Mouse (Mus musculus): Measurements from ENCODE around the gene Mylk4. TPM values are rescaled to one million over a fixed set of nuclear protein-coding genes. Genes with fewer than 3 reads are reported as not detected.

Mylk4 gene
- total and polyA plus RNA-seq, 2 experiments from 2014 or later: 0.11 TPM; not detected in 1

- Histone ChIP-seq H3K36me3 (ENCODE audit: insufficient read depth, low read length) (no peaks in the 10 kb centered on the region), H3K4me2 (ENCODE audit: low read depth, low read length) (no peak overlapping the region), H3K27ac (no peak overlapping the region), H3K27me3 (ENCODE audit: insufficient read depth, low read length) (no peaks in the 10 kb centered on the region), H3K4me3 (ENCODE audit: low read length) (no peak overlapping the region), H3K4me1 (ENCODE audit: insufficient read depth, low read length) (no peaks in the 10 kb centered on the region), H3K9ac (replicated peaks; ENCODE audit: low read length) (no peak overlapping the region), H3K9me3 (ENCODE audit: low read length) (no peaks in the 10 kb centered on the region)
- peak; percentile 8 for DNase-seq (ENCODE audit: low spot score)
- no peak for TF ChIP-seq CTCF (IDR thresholded peaks at IDR 0.05; ENCODE audit: low read depth)
- peak; percentile 67 for ATAC-seq
- 39% methylated on average over 10 of the region's 10 CpGs for WGBS
Measured at GRCm38 (mm10) chr13:32706651-32707288, 77.0 kb downstream of the Mylk4 start.

DNA sequence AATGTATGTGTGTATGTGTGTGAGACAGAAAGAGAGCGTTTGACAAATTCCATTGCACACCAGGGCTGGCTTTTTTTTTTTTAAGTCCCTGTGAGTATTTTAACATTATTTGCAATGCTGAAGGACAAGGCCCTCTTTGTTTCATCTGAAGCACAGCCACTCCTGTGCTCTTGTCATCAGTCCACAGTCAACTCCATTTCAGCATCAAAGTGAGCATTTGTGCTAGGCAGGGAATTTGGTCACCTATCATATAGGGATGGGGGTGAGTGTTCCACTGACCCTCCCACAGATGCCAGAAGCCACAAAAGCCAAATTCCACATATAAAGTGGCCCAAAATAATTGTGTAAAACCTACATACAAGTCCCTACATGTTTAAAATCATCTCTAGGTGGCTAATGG is 78.4 kb downstream of the Mylk4 start:
- H3K4me1 ChIP-seq (ENCODE audit: insufficient read depth, low read length): no peaks in the 10 kb centered on the region
- no peak overlapping the region for H3K4me3 ChIP-seq (ENCODE audit: low read length)
- no peaks in the 10 kb centered on the region for H3K36me3 ChIP-seq (ENCODE audit: insufficient read depth, low read length)
- H3K9me3 ChIP-seq (ENCODE audit: low read length): no peaks in the 10 kb centered on the region
- H3K4me2 ChIP-seq (ENCODE audit: low read depth, low read length): no peak overlapping the region
- DNase-seq (ENCODE audit: low spot score) (no peak), ATAC-seq (no peak)
- no peaks in the 10 kb centered on the region for H3K27me3 ChIP-seq (ENCODE audit: insufficient read depth, low read length)
- H3K9ac ChIP-seq (replicated peaks; ENCODE audit: low read length): no peak overlapping the region
- TF ChIP-seq CTCF (IDR thresholded peaks at IDR 0.05; ENCODE audit: low read depth): no peak
- no peak overlapping the region for H3K27ac ChIP-seq
- 41% methylated on average over 1 of the region's 1 CpGs for WGBS

- Histone ChIP-seq H3K27ac (no peak overlapping the region), H3K4me3 (ENCODE audit: low read length) (no peak overlapping the region), H3K4me2 (ENCODE audit: low read depth, low read length) (no peak overlapping the region), H3K9ac (replicated peaks; ENCODE audit: low read length) (no peak overlapping the region), H3K9me3 (ENCODE audit: low read length) (no peaks in the 10 kb centered on the region), H3K4me1 (ENCODE audit: insufficient read depth, low read length) (no peaks in the 10 kb centered on the region), H3K27me3 (ENCODE audit: insufficient read depth, low read length) (no peaks in the 10 kb centered on the region), H3K36me3 (ENCODE audit: insufficient read depth, low read length) (no peaks in the 10 kb centered on the region)
- DNase-seq (ENCODE audit: low spot score) (no peak), ATAC-seq (no peak)
- no peak for TF ChIP-seq CTCF (IDR thresholded peaks at IDR 0.05; ENCODE audit: low read depth)
- WGBS: 66% methylated on average over 2 of the region's 2 CpGs
Measured at GRCm38 (mm10) chr13:32704911-32705310, 78.8 kb downstream of the Mylk4 start.

DNA sequence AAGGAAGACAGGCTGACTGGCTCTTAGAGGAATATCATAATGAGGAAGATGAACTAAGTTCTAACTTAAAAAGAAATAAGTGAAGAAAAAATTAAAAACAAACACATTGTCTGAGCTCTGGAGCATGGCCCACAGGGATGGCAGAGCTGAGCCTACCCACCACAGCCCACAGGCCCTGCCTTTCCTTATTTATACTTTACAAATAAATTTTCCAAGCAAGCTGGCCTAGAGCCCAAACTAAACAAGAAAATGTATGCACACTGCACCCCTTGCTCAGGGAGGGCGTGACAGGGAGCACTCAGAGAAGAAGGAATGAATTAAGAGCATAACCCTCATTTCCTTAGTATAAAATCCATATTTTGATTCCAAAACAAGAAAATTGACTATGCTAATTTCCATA is 82.2 kb downstream of the Mylk4 start:
- TF ChIP-seq CTCF (IDR thresholded peaks at IDR 0.05; ENCODE audit: low read depth): no peak
- Histone ChIP-seq H3K4me2 (ENCODE audit: low read depth, low read length) (no peak overlapping the region), H3K4me3 (ENCODE audit: low read length) (no peak overlapping the region), H3K4me1 (ENCODE audit: insufficient read depth, low read length) (no peaks in the 10 kb centered on the region), H3K9ac (replicated peaks; ENCODE audit: low read length) (no peak overlapping the region), H3K27me3 (ENCODE audit: insufficient read depth, low read length) (no peaks in the 10 kb centered on the region), H3K9me3 (ENCODE audit: low read length) (no peaks in the 10 kb centered on the region), H3K27ac (no peak overlapping the region), H3K36me3 (ENCODE audit: insufficient read depth, low read length) (no peaks in the 10 kb centered on the region)
- no peak for DNase-seq (ENCODE audit: low spot score)
- ATAC-seq: no peak
- 71% methylated on average over 1 of the region's 1 CpGs for WGBS

DNA sequence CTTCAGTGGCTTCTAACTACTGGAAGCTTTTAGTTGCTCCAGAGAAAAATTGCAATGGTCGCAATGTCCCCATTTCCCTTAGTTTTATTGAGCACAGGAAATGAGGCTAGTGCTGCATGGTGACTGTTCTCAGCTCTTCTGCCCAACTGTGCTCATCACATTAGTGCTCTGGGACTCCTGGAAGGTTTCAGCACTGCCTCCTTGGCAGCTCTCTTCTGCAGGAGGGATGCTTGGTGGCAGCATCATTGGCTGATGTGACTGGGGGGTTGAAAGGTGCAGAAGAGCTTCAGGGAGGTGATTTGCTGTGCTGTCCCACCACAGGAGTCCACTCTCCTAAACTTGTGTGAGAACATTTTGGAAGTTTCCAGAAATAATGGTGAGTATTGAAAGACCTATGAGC is 84.4 kb downstream of the Mylk4 start:
- Histone ChIP-seq H3K27me3 (ENCODE audit: insufficient read depth, low read length) (no peaks in the 10 kb centered on the region), H3K9ac (replicated peaks; ENCODE audit: low read length) (no peak overlapping the region)
- 97% methylated on average over 1 of the region's 1 CpGs for whole genome bisulfite sequencing

DNA sequence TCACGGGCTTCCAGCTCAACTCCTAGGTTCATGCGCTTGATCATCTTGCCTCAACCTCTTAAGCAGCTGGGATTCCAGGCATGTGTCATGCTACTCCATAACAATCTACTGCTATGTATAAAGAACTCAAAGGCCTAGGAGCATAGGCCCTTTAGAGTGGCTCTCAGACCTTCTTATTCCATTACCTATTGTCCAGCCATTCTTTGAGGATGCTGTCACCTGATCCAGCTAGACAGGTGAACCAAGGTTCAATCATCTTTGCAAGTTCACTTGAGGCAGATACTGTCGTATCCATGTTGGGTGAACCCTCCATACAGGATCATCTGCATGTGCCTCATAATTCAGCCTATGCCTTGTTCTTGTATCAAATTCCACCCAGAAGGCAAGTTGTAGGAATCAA is 84.8 kb downstream of the Mylk4 start:
- Histone ChIP-seq H3K36me3 (ENCODE audit: insufficient read depth, low read length) (no peaks in the 10 kb centered on the region), H3K27ac (no peak overlapping the region), H3K27me3 (ENCODE audit: insufficient read depth, low read length) (no peaks in the 10 kb centered on the region), H3K9ac (replicated peaks; ENCODE audit: low read length) (no peak overlapping the region), H3K4me2 (ENCODE audit: low read depth, low read length) (no peak overlapping the region), H3K4me3 (ENCODE audit: low read length) (no peak overlapping the region), H3K9me3 (ENCODE audit: low read length) (no peaks in the 10 kb centered on the region), H3K4me1 (ENCODE audit: insufficient read depth, low read length) (no peaks in the 10 kb centered on the region)
- WGBS: 93% methylated on average over 3 of the region's 3 CpGs
- DNase-seq (ENCODE audit: low spot score) (no peak), ATAC-seq (no peak)
- TF ChIP-seq CTCF (IDR thresholded peaks at IDR 0.05; ENCODE audit: low read depth): no peak

More for the DNA sequence above, 84.4 kb downstream of the Mylk4 start:
- DNase-seq (ENCODE audit: low spot score): no peak
- Histone ChIP-seq H3K4me2 (ENCODE audit: low read depth, low read length) (no peak overlapping the region), H3K27ac (no peak overlapping the region), H3K4me1 (ENCODE audit: insufficient read depth, low read length) (no peaks in the 10 kb centered on the region), H3K9me3 (ENCODE audit: low read length) (no peaks in the 10 kb centered on the region), H3K4me3 (ENCODE audit: low read length) (no peak overlapping the region), H3K36me3 (ENCODE audit: insufficient read depth, low read length) (no peaks in the 10 kb centered on the region)
- TF ChIP-seq CTCF (IDR thresholded peaks at IDR 0.05; ENCODE audit: low read depth): no peak
- no peak for ATAC-seq

GRCm38 (mm10) chr13:32693886-32694455 is 89.8 kb downstream of the Mylk4 start:
- Histone ChIP-seq H3K27me3 (ENCODE audit: insufficient read depth, low read length) (no peaks in the 10 kb centered on the region), H3K9ac (replicated peaks; ENCODE audit: low read length) (no peak overlapping the region), H3K4me3 (ENCODE audit: low read length) (no peak overlapping the region), H3K9me3 (ENCODE audit: low read length) (no peaks in the 10 kb centered on the region), H3K27ac (no peak overlapping the region), H3K4me1 (ENCODE audit: insufficient read depth, low read length) (no peaks in the 10 kb centered on the region), H3K4me2 (ENCODE audit: low read depth, low read length) (no peak overlapping the region), H3K36me3 (ENCODE audit: insufficient read depth, low read length) (no peaks in the 10 kb centered on the region)
- no peak for DNase-seq (ENCODE audit: low spot score)
- no peak for ATAC-seq
- TF ChIP-seq CTCF (IDR thresholded peaks at IDR 0.05; ENCODE audit: low read depth): no peak
- WGBS: 87% methylated on average over 6 of the region's 6 CpGs

Measured in hindbrain, postnatal 0 days (tissue).